Mouse (Mus musculus) heart, postnatal 0 days (tissue): ENCODE data around the gene Mthfr.

Experiments used
- CTCF ChIP-seq: IDR thresholded peaks from 2 replicates; pipeline ENCODE4 v1.5.1; 2016; ENCODE audit warnings: antibody characterized with exemption, control low read depth, low read depth
- EP300 ChIP-seq: IDR thresholded peaks from 2 replicates; pipeline ENCODE4 v1.6.1; 2016; ENCODE audit warnings: antibody characterized with exemption, low read depth

DNA sequence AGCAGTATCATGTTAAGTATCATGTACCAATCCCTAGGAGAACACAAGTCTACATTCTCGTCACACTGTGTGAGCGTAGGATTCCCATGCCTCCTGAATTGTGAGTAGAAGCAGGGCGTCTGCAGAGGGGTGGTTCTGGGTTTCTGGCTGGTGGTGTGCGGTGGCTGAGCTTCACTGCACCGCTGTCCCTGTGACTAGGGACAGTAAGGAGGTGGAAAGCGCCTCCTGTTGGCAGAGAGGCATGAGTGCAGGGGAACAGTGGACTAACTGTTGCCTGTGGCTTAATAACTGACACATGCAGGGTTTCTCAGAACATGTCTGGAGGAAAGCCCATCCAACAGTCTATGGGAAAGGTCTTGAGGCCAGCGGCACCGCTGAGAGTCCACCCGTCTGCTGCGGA, 23.5 kb upstream of the Mthfr start:
- peak; percentile 42 for TF ChIP-seq CTCF
- no peak for TF ChIP-seq EP300
